12 mouse cellular contexts compared by ENCODE assay signal in genomic region chrX:13705051-13705450, GRCm38 (mm10). TPM values are rescaled to one million over a fixed set of nuclear protein-coding genes. Genes with fewer than 3 reads are reported as not detected.
DNase-seq lines count a peak whose midpoint lies in the region; ATAC-seq and TF ChIP-seq lines count a peak whose summit lies in the region.
"Had no signal": no experiment of that assay in that cellular context is flagged by ENCODE, and none has a peak within 500 bp of the region (broad histone marks: within the 10 kb centered on the region; RNA-seq: fewer than 3 reads in every experiment).

No protein-coding gene starts in this region.

- no peak overlapping the region for H3K4me3 ChIP-seq in intestine, embryonic 16.5 days (ENCODE audit: low read length)
- no peak overlapping the region for H3K4me3 ChIP-seq in intestine, embryonic 15.5 days (replicated peaks)
- H3K4me3 ChIP-seq in lung, adult 2 months (replicated peaks; ENCODE audit: extremely low read depth, low read depth, low read length), result no peak overlapping the region
- H3K4me3 ChIP-seq: midbrain, embryonic 13.5 days had no signal

- H3K4me2 ChIP-seq in intestine, embryonic 16.5 days (ENCODE audit: low read depth, low read length), result no peak overlapping the region
- no peak overlapping the region for H3K4me2 ChIP-seq in intestine, embryonic 15.5 days (replicated peaks)
- H3K4me2 ChIP-seq: midbrain, embryonic 13.5 days had no signal

- TF ChIP-seq CTCF in lung, adult 2 months (IDR thresholded peaks at IDR 0.05; ENCODE audit: insufficient read depth, low read length), result no peak

- no peaks in the 10 kb centered on the region for H3K36me3 ChIP-seq in intestine, embryonic 16.5 days (ENCODE audit: control insufficient read depth, insufficient read depth, low read length)
- H3K36me3 ChIP-seq in intestine, embryonic 15.5 days, result no peaks in the 10 kb centered on the region
- H3K36me3 ChIP-seq: midbrain, embryonic 13.5 days had no signal

- H3K9ac ChIP-seq in intestine, embryonic 16.5 days (ENCODE audit: low read depth, low read length), result no peak overlapping the region
- no peak overlapping the region for H3K9ac ChIP-seq in intestine, embryonic 15.5 days
- H3K9ac ChIP-seq: midbrain, embryonic 13.5 days had no signal

- H3K9me3 ChIP-seq in intestine, embryonic 16.5 days (ENCODE audit: control insufficient read depth, low read length), result no peaks in the 10 kb centered on the region
- H3K9me3 ChIP-seq in intestine, embryonic 15.5 days, result no peaks in the 10 kb centered on the region
- H3K9me3 ChIP-seq: midbrain, embryonic 13.5 days had no signal

- H3K27ac ChIP-seq in intestine, embryonic 16.5 days (ENCODE audit: low read length), result no peak overlapping the region
- H3K27ac ChIP-seq in intestine, embryonic 15.5 days, result no peak overlapping the region
- H3K27ac ChIP-seq: midbrain, embryonic 13.5 days had no signal

- peak; percentile 16 for DNase-seq in adrenal gland, postnatal 10 days
- DNase-seq in adrenal gland, adult 8-10 months, result no peak
- peak; percentile 20 for DNase-seq in brain, adult 2 months (ENCODE audit: low read depth, low spot score)
- DNase-seq in lung, adult 2 months, result peak; percentile 7
- DNase-seq in neural tube, embryonic 10.5 days (ENCODE audit: extremely low spot score, low spot score), result no peak
- DNase-seq: heart, adult 11 months; kidney, adult 11 months had no signal

- no peaks in the 10 kb centered on the region for H3K4me1 ChIP-seq in intestine, embryonic 16.5 days (ENCODE audit: control insufficient read depth, insufficient read depth, low read length)
- H3K4me1 ChIP-seq in intestine, embryonic 15.5 days (replicated peaks), result no peaks in the 10 kb centered on the region
- H3K4me1 ChIP-seq in lung, adult 2 months (ENCODE audit: control insufficient read depth, insufficient read depth, low read length), result no peaks in the 10 kb centered on the region

- 25% methylated on average over 2 of the region's 2 CpGs for WGBS in intestine, embryonic 16.5 days
- whole genome bisulfite sequencing in intestine, embryonic 15.5 days, result 35% methylated on average over 2 of the region's 2 CpGs
- 52% methylated on average over 2 of the region's 2 CpGs for WGBS in lung, adult 2 months

- no peaks in the 10 kb centered on the region for H3K27me3 ChIP-seq in intestine, embryonic 16.5 days (replicated peaks; ENCODE audit: control insufficient read depth, insufficient read depth, low read length)
- H3K27me3 ChIP-seq in intestine, embryonic 15.5 days (replicated peaks), result no peaks in the 10 kb centered on the region
- H3K27me3 ChIP-seq: midbrain, embryonic 13.5 days had no signal

- 0 out of 2 replicates have a peak, but pooled peaks have one; percentile 16 for ATAC-seq in intestine, embryonic 16.5 days
- no peak for ATAC-seq in intestine, embryonic 15.5 days
- ATAC-seq in activated CD4-positive, CD25-positive, alpha-beta regulatory T cell, adult 4 months, result no peak
- ATAC-seq: midbrain, embryonic 13.5 days had no signal

- no peak for TF ChIP-seq POLR2A in lung, adult 2 months (IDR thresholded peaks at IDR 0.05; ENCODE audit: borderline replicate concordance, extremely low read depth, low read depth, low read length)

RNA-seq across cellular contexts. Expression of gene Gpr82, which starts 43.9 kb away (rescaled TPM):
- total RNA-seq in adrenal gland, postnatal 10 days (2021), result not detected
- not detected for total RNA-seq in adrenal gland, adult 8-10 months (2022)
- 0.20 and 0.29 TPM in 2 replicates for polyA plus RNA-seq in intestine, embryonic 16.5 days (2015; fragmentation: Nextera tagmentation; extraction: Ambion mirVana)
- 0.18 and 0.25 TPM in 2 replicates for polyA plus RNA-seq in intestine, embryonic 15.5 days (2015; fragmentation: Nextera tagmentation; extraction: Ambion mirVana)
- polyA plus RNA-seq in lung, adult 2 months (2012; rRNA removed), result 0.08 TPM in 1 of 2 replicates, not detected in the other
- polyA plus RNA-seq in activated CD4-positive, CD25-positive, alpha-beta regulatory T cell, adult 4 months (2017; shearing (Covaris generic)), result under 1 TPM in 1 of 2 experiments, not detected in 1; 0.53 TPM
- total RNA-seq: left cerebral cortex, postnatal 10 days had no signal

Comparison
In these comparisons a context has a peak if more than half of its experiments do, and no peak if none do; other contexts are left out.
1. DNase-seq: peak in adrenal gland, postnatal 10 days (single experiment), brain, adult 2 months (single experiment) and lung, adult 2 months (single experiment); none in adrenal gland, adult 8-10 months (single experiment) and neural tube, embryonic 10.5 days (single experiment).